Mouse (Mus musculus) yolk sac, embryonic 10.5 days (tissue): ENCODE data around the gene Dync1i2.
A peak's percentile ranks its signal among the peaks of the same experiment; 100 is the strongest.

ENCODE experiments used
- DNase-seq: peaks from one replicate; pipeline ENCODE4 v3.0.0-alpha.2; 2017; ENCODE audit warnings: low spot score

Dync1i2 gene

DNA sequence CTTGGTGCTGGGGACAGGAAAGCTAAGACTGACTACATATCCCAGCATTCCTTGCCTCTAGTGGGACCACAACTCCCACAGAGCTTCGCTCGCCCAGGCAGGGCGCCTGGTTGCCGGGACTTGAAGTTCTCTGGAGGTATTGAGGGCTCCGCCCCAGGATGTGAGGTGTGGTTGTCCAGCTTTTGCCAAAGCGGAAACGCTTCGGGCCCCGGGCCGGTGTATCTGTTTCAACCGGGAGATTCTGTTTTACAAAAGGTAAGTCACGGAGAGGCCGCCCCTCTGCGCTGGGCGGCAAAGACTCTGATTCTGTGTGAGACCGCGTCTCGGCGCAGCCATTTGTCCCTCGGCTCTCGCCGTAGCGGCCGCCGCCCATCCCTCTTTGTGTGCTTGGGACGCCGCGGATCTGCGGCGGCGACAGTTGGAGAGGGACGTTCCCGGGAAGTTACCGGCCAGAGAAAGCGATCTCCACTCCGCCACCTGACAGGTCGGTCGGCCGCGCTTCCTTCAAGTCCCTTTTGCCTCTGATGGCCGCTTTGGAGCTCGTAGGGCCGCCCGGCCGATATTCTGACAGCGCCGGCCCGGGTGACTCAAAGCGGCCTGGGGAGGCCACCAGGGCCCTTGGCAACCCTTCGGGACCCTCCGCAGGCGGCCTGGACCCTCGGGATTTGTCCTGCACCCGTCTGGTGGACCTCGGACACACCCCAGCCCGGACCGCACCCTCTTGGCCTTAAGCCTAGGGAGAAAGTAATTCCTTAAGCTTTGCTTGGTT lies at the start of gene Dync1i2:
TSS of gene Dync1i2 (plus strand) at position 116 of the 769 bp plus-strand sequence.
- DNase-seq: peak; percentile 94

DNA sequence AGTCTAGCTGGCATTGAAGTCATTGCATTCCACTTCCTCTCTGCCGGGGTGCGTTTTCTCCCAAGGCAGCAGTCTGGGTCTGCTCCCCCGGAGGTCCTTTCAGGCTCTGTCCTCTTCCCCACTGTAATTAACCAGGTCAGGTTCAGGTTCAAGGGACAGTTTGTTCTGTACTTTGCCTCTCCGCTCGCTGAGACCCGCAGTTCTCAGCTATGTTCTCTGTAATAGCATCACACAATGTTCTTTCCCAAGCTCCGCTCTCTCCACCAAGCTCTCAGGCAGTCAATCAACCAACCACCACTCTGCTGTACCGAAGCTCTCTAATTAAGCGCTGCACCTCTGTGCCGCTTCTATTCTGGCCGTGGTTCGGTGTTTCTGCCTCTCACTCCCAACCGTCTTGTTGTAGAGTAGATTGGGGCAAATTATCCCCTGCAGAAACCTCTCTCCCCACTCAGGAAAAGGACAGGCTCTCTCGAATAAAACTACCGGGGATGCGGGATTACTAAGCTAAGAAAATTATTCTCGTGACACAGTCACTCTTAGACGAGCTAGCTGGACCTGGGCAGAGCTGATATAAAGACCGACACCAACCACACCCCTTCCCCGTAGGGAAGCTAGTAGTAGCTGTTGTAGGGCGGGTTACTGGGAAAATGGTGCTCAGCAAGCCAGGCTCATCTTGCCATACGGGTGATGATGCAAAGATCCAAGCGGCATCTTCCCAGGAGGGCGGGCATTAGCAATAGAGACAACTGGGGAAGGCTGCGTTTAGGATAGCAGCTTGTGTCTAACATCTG lies 48.5 kb upstream of the Dync1i2 start:
- DNase-seq: no peak

DNA sequence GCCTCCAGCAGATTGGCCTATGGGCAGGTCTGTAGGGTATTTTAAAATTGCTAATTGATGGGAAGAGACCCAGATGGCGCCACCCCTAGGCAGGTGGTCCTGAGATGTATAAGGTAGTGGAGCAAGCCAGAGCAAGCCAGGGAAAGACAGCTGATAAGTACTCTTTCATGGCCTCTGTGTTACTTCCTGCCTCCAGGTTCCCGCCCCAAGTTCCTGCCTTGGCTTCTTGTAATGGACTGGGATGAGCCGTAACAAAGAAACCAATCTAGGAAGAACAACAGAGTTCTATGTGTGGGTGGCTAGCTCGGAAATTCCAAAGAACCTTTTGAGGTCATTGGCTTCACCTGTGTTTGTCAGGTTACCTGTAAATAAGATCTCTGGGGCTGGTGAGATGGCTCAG lies 44.3 kb upstream of the Dync1i2 start:
- no peak for DNase-seq

DNA sequence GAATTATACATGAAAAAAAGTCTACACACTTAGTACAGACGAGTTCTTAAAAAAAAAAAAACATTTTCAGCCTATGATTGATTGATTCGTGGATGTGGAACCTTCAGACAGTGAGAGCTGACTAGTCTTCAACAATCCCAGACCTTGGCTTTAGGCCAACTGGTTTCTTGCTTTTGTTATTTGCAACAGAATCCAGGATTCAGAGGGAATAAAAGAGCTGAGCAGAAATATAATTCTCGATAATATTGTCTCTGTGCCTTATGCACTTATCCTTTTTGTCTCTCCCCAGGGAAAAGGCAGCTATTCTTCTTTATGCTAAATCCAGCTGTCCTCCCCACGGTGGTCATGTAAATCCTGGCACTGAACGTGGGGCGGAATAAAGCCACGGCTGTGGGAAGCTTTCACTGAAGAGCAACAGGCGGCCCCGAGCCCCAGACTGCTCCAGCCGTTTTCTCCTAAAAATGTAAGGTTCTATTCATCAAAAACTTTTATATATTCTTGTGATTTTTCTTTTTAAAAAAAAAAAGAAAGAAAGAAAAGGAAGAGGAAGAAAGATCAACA lies 43.0 kb upstream of the Dync1i2 start:
- DNase-seq: no peak

DNA sequence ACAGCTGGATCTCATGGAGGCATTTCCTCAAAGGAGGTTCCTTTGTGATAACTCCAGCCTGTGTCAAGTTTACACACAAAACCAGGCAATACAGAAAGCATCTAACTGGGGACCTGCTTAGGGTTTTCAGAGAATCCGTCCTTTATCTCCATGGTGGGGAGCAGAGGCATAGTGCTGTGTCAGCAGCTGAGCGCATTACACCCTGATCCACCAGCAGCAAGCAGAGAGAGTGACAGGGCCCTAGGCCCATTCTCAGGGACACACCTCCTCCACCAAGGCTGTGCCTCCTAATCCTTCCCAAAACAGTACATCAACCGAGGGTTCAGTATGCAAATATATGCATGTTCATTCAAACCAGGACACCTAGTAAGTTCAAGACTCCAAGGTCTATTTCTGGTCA lies 38.5 kb upstream of the Dync1i2 start:
- DNase-seq: no peak

DNA sequence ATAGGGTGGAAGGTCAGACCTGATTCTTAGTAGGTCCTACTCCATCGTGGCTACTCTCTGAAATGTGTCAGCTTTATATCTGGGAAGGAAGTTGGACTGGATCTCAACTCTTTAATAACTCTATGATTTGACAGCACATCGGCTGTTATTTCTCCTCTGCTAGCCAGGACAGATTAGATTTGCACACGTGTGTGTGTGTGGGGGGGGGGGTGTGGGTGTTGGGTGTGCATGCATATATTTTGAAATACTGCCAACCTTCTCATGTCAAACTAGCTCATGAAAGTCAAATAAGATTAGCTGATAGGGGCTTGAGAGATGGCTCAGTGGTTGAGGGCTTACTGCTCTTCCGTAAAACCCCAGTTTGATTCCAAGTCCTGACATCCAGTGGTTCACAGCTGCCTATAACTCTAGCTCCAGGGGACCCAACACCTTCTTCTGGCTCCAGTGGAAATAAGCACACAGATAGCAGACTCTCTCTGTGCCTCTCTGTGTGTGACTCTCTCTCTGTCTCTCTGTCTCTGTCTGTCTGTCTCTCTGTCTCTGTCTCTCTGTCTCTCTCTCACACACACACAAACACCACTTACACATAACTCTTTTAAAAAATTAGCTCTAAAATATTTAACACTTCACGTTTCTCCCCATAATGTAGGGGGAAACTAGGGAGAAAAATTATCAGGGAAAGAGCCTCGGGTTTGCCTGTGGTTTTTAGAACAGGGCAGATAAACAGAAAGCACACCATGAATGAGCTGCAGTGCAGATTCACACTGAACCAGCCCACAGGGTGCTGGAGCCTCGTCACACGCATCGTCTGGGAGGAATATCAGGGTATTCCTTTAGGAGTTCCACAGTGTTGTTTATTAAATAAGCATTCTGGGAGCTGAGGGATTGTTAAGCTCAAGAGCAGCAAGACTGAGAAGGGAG lies 34.9 kb upstream of the Dync1i2 start:
- no peak for DNase-seq

DNA sequence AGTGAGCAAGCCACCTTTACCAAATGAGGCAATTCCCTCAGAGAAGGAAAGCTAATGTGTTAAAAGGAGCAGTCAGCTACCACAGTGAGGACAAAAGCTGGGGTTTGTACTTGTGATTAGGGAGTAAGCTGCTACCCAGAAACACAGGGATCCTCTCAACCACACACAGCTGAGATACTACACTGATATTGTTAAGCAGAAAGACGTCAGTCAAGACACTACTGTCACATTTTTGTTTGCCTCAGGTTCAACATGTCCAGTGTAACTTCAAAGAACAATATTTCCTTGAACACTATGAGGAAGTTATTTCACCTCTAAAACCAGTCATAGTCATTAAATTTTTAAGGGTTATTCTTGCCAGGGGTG lies 34.3 kb upstream of the Dync1i2 start:
- no peak for DNase-seq

DNA sequence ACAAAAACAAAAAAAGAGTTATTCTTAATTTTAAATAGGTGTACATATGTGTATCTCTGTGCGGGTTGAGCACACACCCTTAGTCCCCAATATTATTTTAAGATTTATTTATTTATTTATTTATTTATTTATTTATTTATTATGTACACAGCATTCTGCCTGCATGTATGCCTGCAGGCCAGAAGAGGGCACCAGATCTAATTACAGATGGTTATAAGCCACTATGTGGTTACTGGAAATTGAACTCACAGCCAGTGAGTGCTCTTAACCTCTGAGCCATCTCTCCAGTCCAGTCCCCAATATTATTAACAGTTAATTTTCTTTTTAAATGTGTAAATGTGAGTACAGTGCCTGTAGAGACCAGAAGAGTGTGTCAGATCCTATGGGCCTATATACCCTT lies 33.7 kb upstream of the Dync1i2 start:
- no peak for DNase-seq

DNA sequence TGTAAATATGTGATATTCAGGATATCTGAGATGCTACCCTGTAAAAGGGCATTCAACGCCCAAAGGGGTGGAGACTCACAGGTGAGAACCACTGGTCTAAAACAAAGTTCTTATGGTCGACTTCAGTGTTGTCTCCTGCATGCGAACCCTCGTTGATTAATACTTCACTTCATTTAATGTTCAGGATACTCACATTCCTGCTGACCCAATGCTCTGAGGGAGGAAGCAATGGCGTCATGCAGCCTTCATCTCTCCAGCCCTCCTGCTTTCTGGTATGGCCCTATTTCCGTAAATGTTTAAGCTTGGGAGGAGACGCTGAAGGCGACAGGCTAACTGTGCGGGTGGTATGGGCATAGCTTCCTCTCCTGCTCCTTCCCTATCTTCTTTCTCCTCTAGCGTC lies 31.8 kb upstream of the Dync1i2 start:
- no peak for DNase-seq

DNA sequence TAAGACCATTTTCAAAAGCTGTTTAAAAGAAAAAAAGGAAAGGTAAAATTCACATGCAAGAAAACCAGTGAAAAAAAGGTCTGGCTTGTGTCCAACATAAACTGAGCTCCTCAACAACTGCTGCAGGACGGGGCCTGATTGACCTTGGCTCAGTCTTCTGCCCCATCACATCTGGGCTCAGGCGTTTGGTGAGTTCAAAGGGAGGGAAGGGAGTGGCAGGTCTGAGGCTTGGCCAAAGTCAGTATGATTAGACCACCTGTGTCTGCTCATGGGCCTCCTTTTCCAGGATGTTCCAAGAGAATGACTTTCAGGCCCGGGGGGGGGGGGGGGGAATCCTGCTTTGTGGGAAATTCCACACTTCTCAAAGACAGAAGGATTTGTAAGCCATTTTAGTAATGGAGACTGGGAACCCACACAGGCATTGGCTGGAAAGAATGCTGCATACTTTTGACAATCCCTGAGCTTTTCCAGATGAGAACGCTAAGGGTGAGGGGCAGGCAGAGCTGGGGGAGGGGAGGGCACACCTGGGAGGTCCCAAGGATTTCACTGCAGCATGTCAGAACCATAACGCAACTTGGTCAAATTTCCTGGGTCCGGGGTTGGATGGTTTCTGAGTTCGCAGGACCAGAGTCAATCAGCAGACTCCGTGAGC lies 30.8 kb upstream of the Dync1i2 start:
- no peak for DNase-seq

DNA sequence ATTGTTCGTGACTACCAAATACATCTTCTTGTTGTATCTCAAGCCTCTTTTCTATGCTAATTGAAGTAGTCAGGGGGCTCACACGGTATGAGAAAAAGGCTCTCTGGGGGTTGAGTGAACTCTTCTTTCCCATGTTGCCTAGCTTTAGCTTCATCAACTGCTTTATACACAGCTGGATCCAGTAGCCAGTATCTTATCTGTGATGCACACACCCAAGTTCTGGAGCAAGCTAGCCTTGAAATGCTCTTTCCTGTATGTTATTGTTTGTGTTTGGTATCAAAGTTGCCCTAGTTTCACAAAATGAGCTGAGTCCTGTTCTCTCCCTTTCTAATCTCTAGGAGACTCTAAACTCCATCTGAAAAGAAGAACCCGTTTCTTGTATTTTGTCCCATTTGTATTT lies 23.6 kb upstream of the Dync1i2 start:
- no peak for DNase-seq

DNA sequence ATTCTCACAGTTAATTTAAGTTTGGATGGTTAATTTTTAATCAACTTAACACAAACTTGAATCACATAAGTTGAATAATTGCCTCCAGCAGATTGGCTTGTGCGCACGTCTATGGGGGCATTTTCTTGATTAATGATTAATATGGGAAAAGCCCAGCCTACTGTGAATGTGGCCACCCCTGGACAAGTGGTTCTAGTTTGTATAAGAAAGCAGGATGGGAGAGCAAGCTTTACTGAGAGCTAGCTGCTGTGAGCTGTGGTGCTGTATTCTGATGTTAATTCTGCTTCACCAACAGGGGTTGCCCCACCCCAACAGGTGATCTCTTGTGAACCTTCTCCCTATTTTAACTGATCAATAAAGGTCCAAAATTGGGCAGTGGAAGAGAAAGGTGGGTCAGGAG lies 22.6 kb upstream of the Dync1i2 start:
- no peak for DNase-seq

DNA sequence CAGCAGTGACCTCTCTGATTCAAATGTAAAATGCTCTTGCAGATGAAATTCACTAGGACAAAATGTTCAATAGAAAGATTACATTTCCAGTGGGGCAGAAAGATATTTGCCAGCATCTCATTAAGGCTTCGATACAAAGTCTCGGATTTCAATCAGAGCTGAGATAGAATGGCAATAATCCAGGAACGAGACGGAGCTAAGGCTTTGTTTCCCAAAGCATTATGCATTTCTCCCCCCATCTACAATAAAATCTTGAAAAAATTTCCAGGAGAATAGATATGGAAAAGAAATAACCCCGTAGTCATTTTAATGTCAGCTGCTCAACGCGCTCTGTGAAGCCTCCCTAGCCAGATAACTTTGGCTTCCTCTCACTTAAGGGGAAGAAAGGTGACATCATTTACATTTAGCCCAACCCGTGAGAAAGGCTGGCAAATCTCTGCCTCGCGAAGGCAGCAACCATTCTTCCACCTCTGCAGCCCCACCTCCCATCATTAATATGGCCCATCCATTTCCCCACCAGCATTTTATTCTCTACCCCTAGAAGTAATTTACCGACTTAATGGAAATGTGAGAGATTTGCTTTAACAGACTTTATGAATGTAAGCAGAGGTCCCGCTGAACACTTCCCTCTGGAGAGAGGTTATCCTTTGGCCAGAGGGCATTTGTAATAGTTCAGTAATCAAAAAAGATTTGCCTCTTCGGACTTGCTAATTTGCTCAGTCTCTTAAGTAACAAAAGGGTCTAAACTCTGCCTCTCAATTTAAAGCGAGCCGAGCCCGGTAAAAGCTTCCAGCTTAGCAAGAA lies 19.9 kb upstream of the Dync1i2 start:
- no peak for DNase-seq

DNA sequence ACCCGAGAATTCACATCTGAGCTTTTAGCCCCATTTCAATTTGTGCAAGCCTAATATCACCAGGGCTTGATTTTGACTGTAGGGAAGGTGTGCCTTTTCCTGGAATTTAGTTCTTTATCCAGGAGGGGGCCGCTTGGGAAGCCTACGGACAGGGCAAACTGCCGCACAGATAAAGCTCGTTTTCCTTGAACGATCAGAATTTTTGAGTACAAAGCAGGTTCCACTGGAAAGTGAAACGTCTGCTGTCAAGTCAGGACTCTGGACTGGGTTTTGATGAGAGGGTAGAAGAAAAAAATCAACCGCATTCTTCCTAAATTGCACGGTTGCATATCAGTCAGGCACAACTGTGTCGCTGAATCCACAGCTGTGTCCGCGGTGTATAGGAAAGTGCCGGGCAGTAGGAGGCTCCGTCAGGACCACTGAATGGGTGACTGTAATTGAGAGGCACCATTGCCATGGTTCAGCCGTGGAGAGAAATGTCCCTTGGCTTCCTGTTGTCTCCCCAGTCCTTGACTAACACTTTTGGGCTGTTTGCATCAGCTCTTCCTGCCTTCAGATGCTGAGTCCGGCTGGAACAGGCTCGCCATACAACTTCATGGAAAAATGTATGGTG lies 19.2 kb upstream of the Dync1i2 start:
- no peak for DNase-seq

DNA sequence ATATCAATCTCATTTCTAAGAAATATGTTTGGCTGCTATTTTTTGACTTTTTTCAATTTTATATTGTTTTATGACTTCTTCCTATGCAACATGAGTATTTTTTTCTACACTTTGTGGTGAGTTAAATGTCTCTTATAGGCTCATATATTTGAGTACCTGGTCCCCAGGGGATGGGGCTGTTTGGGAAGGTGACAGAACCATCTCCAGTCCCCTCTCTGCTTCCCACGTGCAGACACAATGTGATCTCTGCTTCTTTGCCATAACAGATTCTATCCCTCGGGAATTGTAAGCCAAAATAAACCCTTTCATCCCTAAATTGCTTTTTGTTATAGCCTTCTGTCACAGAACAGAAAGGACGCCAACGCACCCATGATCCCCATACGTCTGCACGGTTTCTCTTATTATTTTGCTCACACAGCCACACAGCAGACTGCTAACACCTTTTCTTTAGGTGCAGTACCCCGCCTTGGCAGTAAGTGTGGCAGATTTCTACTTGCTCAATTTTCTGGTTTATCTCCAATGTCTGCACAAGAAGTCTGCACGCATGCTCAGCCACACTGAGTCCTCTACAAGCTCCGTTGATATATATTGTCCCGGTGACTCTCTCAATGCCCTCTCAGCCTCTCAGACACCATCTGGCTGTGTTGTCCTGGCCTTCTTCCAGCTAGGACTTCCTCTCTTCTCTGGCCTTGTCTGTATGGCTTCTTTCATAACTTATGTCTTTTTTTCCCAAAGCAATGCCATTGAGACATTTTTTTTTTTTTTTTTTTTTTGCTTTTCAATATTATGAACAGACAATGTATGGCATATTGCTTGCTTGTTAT lies 17.2 kb upstream of the Dync1i2 start:
- DNase-seq: no peak

DNA sequence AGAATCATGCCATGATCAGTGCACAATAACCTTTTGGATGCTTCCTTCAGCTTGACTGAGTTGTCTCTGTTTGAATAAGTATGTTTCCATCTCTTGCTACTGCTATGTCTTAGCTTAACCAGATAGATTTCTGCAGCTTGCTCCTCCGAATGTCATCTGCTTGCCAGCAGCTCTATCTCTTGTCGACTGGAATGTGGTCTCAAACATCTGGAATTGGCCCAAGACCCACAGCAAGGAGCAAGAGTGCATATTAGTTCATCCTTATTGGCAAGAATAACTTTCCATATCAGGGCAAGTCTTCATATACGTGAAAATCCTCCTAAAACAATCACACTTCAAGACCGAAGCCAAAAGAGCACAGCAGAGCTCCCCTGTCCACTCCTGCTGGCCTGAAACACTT lies 14.6 kb upstream of the Dync1i2 start:
- DNase-seq: no peak

DNA sequence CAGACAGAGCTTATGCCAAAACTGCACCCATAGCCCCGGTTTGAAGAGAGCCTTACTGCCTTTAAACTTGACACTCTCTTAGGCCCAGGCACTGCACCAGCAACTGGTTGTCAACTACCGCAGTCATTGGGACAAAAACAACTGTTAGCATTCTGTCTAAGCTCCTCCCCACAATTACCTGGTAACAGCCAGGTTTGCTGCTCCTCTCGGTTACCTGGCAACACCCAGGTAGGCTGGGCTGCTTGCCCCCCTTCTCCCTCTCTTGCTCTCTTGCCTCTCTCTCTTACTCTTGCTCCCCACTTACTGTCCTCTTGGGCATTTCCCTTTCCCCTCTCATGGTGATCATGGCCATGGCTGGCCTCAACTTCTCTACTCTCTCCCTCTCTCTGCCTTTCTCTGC lies 12.6 kb upstream of the Dync1i2 start:
- DNase-seq: no peak

DNA sequence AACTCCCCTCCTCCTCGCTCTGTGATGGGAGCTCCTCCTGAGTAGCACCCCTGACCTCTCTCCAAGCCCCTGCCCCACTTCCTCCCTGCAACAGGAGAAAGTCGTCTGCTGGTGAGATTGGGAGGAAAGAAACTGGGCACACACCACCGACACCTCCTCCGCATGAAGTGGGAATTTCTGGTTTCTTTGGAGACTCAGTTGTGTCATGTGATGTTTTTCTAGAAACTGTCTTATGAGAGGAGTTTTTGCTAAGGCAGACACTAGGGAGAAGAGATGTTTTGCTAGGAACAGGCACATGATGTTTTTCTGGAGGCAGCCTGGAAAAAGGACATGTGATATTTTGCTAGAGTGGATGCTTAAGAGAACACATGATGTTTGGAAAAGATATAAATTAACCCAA lies 11.0 kb upstream of the Dync1i2 start:
- DNase-seq: no peak

DNA sequence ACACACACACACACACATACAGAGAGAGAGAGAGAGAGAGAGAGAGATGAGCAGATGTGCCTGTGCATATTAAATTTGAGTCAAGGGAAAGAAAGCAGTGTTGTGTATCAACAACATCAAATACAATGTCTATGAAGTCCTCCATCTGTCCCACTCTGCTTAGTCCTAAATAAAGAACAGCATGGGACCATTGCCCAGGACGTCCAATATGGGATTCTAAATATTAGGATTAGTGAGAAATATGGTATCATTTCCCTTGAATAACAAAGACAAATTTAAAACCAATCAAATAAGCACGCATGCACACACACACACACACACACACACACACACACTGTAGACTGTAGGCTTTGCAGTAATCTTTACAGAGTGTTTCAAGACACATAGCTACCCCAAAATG lies 9.6 kb upstream of the Dync1i2 start:
- no peak for DNase-seq
